Mouse (Mus musculus): ENCODE data around the gene Ildr2. TPM values are rescaled to one million over a fixed set of nuclear protein-coding genes. Genes with fewer than 3 reads are reported as not detected.

Ildr2 gene
- total and polyA plus RNA-seq, 2 experiments = 6.6 to 20.7 TPM

GRCm38 (mm10) chr1:166286231-166286630 lies 32.3 kb downstream of the Ildr2 start:
- peaks cover 4% of the 10 kb centered on the region for H3K4me1 ChIP-seq (ENCODE audit: control insufficient read depth, insufficient read depth, low read length)
- no peak overlapping the region for H3K9ac ChIP-seq (ENCODE audit: low read depth, low read length)
- H3K36me3 ChIP-seq (ENCODE audit: control insufficient read depth, insufficient read depth, low read length) = no peaks in the 10 kb centered on the region
- 90% methylated on average over 9 of the region's 9 CpGs for WGBS
- no peaks in the 10 kb centered on the region for H3K79me2 ChIP-seq (ENCODE audit: control insufficient read depth, insufficient read depth, low read length)
- no peak for DNase-seq (ENCODE audit: extremely low read depth, low read depth, low spot score)
- no peaks in the 10 kb centered on the region for H3K27me3 ChIP-seq (ENCODE audit: control insufficient read depth, insufficient read depth, low read length)
- H3K4me3 ChIP-seq (ENCODE audit: insufficient read depth, low read depth, low read length) = no peak overlapping the region
- TF ChIP-seq POLR2A (IDR thresholded peaks at IDR 0.05; ENCODE audit: extremely low read depth, insufficient read depth, low read length) (no peak), CTCF (IDR thresholded peaks at IDR 0.05; ENCODE audit: low read depth, low read length) (no peak)
- no peak overlapping the region for H3K27ac ChIP-seq (replicated peaks; ENCODE audit: insufficient read depth, low read depth, low read length)

- 90% methylated on average over 6 of the region's 6 CpGs for WGBS
- no peak for DNase-seq (ENCODE audit: extremely low read depth, low read depth, low spot score)
- H3K9ac ChIP-seq (ENCODE audit: low read depth, low read length) = no peak overlapping the region
- no peak overlapping the region for H3K27ac ChIP-seq (replicated peaks; ENCODE audit: insufficient read depth, low read depth, low read length)
- no peaks in the 10 kb centered on the region for H3K36me3 ChIP-seq (ENCODE audit: control insufficient read depth, insufficient read depth, low read length)
- H3K4me1 ChIP-seq (ENCODE audit: control insufficient read depth, insufficient read depth, low read length) = no peaks in the 10 kb centered on the region; the same call in 1 of the 2 replicates
- no peak for TF ChIP-seq POLR2A (IDR thresholded peaks at IDR 0.05; ENCODE audit: extremely low read depth, insufficient read depth, low read length)
- no peak for TF ChIP-seq CTCF (IDR thresholded peaks at IDR 0.05; ENCODE audit: low read depth, low read length)
- H3K4me3 ChIP-seq (ENCODE audit: insufficient read depth, low read depth, low read length) = no peak overlapping the region
- no peaks in the 10 kb centered on the region for H3K27me3 ChIP-seq (ENCODE audit: control insufficient read depth, insufficient read depth, low read length)
- H3K79me2 ChIP-seq (ENCODE audit: control insufficient read depth, insufficient read depth, low read length) = no peaks in the 10 kb centered on the region
Observed at GRCm38 (mm10) chr1:166290562-166290961, 36.6 kb downstream of the Ildr2 start.

- peak; percentile 97 for DNase-seq (ENCODE audit: extremely low read depth, low read depth, low spot score)
- TF ChIP-seq POLR2A (IDR thresholded peaks at IDR 0.05; ENCODE audit: extremely low read depth, insufficient read depth, low read length) (no peak), CTCF (IDR thresholded peaks at IDR 0.05; ENCODE audit: low read depth, low read length) (no peak)
- WGBS = 20% methylated on average over 3 of the region's 3 CpGs
- Histone ChIP-seq H3K27me3 (ENCODE audit: control insufficient read depth, insufficient read depth, low read length) (no peaks in the 10 kb centered on the region), H3K4me1 (ENCODE audit: control insufficient read depth, insufficient read depth, low read length) (no peaks in the 10 kb centered on the region; the same call in 1 of the 2 replicates), H3K36me3 (ENCODE audit: control insufficient read depth, insufficient read depth, low read length) (no peaks in the 10 kb centered on the region), H3K79me2 (ENCODE audit: control insufficient read depth, insufficient read depth, low read length) (no peaks in the 10 kb centered on the region), H3K4me3 (ENCODE audit: insufficient read depth, low read depth, low read length) (no peak overlapping the region), H3K9ac (ENCODE audit: low read depth, low read length) (no peak overlapping the region), H3K27ac (replicated peaks; ENCODE audit: insufficient read depth, low read depth, low read length) (peak overlapping the region; percentile 91)
Observed at GRCm38 (mm10) chr1:166293086-166293485, 39.1 kb downstream of the Ildr2 start.

GRCm38 (mm10) chr1:166295548-166295947 lies 41.6 kb downstream of the Ildr2 start:
- H3K79me2 ChIP-seq (ENCODE audit: control insufficient read depth, insufficient read depth, low read length) = no peaks in the 10 kb centered on the region
- H3K4me3 ChIP-seq (ENCODE audit: insufficient read depth, low read depth, low read length) = no peak overlapping the region
- no peak overlapping the region for H3K9ac ChIP-seq (ENCODE audit: low read depth, low read length)
- 88% methylated on average over 7 of the region's 7 CpGs for WGBS
- H3K27ac ChIP-seq (replicated peaks; ENCODE audit: insufficient read depth, low read depth, low read length) = no peak overlapping the region
- no peak for DNase-seq (ENCODE audit: extremely low read depth, low read depth, low spot score)
- H3K36me3 ChIP-seq (ENCODE audit: control insufficient read depth, insufficient read depth, low read length) = no peaks in the 10 kb centered on the region
- no peak for TF ChIP-seq POLR2A (IDR thresholded peaks at IDR 0.05; ENCODE audit: extremely low read depth, insufficient read depth, low read length)
- TF ChIP-seq CTCF (IDR thresholded peaks at IDR 0.05; ENCODE audit: low read depth, low read length) = no peak
- no peaks in the 10 kb centered on the region for H3K27me3 ChIP-seq (ENCODE audit: control insufficient read depth, insufficient read depth, low read length)
- no peaks in the 10 kb centered on the region; the same call in 1 of the 2 replicates for H3K4me1 ChIP-seq (ENCODE audit: control insufficient read depth, insufficient read depth, low read length)

- TF ChIP-seq CTCF (IDR thresholded peaks at IDR 0.05; ENCODE audit: low read depth, low read length) (no peak), POLR2A (IDR thresholded peaks at IDR 0.05; ENCODE audit: extremely low read depth, insufficient read depth, low read length) (no peak)
- no peaks in the 10 kb centered on the region for H3K36me3 ChIP-seq (ENCODE audit: control insufficient read depth, insufficient read depth, low read length)
- H3K9ac ChIP-seq (ENCODE audit: low read depth, low read length) = no peak overlapping the region
- no peaks in the 10 kb centered on the region for H3K79me2 ChIP-seq (ENCODE audit: control insufficient read depth, insufficient read depth, low read length)
- H3K27ac ChIP-seq (replicated peaks; ENCODE audit: insufficient read depth, low read depth, low read length) = no peak overlapping the region
- no peaks in the 10 kb centered on the region; the same call in 1 of the 2 replicates for H3K4me1 ChIP-seq (ENCODE audit: control insufficient read depth, insufficient read depth, low read length)
- no peaks in the 10 kb centered on the region for H3K27me3 ChIP-seq (ENCODE audit: control insufficient read depth, insufficient read depth, low read length)
- WGBS = 74% methylated on average over 9 of the region's 9 CpGs
- peak; percentile 19 for DNase-seq (ENCODE audit: extremely low read depth, low read depth, low spot score)
- no peak overlapping the region for H3K4me3 ChIP-seq (ENCODE audit: insufficient read depth, low read depth, low read length)
Observed at GRCm38 (mm10) chr1:166296371-166296770, 42.4 kb downstream of the Ildr2 start.

GRCm38 (mm10) chr1:166296971-166297370 lies 43.0 kb downstream of the Ildr2 start:
- Histone ChIP-seq H3K36me3 (ENCODE audit: control insufficient read depth, insufficient read depth, low read length) (no peaks in the 10 kb centered on the region), H3K79me2 (ENCODE audit: control insufficient read depth, insufficient read depth, low read length) (no peaks in the 10 kb centered on the region), H3K4me3 (ENCODE audit: insufficient read depth, low read depth, low read length) (no peak overlapping the region), H3K27ac (replicated peaks; ENCODE audit: insufficient read depth, low read depth, low read length) (no peak overlapping the region), H3K4me1 (ENCODE audit: control insufficient read depth, insufficient read depth, low read length) (no peaks in the 10 kb centered on the region; the same call in 1 of the 2 replicates), H3K27me3 (ENCODE audit: control insufficient read depth, insufficient read depth, low read length) (no peaks in the 10 kb centered on the region), H3K9ac (ENCODE audit: low read depth, low read length) (no peak overlapping the region)
- DNase-seq (ENCODE audit: extremely low read depth, low read depth, low spot score) = no peak
- TF ChIP-seq POLR2A (IDR thresholded peaks at IDR 0.05; ENCODE audit: extremely low read depth, insufficient read depth, low read length) (no peak), CTCF (IDR thresholded peaks at IDR 0.05; ENCODE audit: low read depth, low read length) (no peak)
- WGBS = 69% methylated on average over 8 of the region's 8 CpGs
